Comparison of ENCODE assay signal across 8 mouse cellular contexts in genomic region chr13:91223587-91224437, GRCm38 (mm10). TPM values are rescaled to one million over a fixed set of nuclear protein-coding genes. Genes with fewer than 3 reads are reported as not detected.
DNase-seq lines count a peak whose midpoint lies in the region; ATAC-seq and TF ChIP-seq lines count a peak whose summit lies in the region.

Atg10 (minus strand) TSS chr13:91223968.

- H3K4me2 ChIP-seq in hindbrain, postnatal 0 days (ENCODE audit: low read depth, low read length) = peak within 1 kb of the TSS; percentile 64

- peak; percentile 15; the same call in 1 of the 2 replicates for TF ChIP-seq CTCF in hindbrain, postnatal 0 days (IDR thresholded peaks at IDR 0.05; ENCODE audit: low read depth)
- no peak for TF ChIP-seq CTCF in left cerebral cortex, adult 2 months (IDR thresholded peaks at IDR 0.05)

- no peaks in the 10 kb centered on the region for H3K27me3 ChIP-seq in hindbrain, postnatal 0 days (ENCODE audit: insufficient read depth, low read length)

- H3K36me3 ChIP-seq in hindbrain, postnatal 0 days (ENCODE audit: insufficient read depth, low read length) = no peaks in the 10 kb centered on the region

- H3K27ac ChIP-seq in hindbrain, postnatal 0 days = peak within 1 kb of the TSS; percentile 90
- H3K27ac ChIP-seq in left cerebral cortex, adult 2 months = peak within 1 kb of the TSS; percentile 99

- H3K9me3 ChIP-seq in hindbrain, postnatal 0 days (ENCODE audit: low read length) = no peaks in the 10 kb centered on the region

- intact Hi-C loops in left cerebral cortex, adult 2 months (cut with DNase I) = loop anchor here (1.0 to 5.0 kb wide), 4 partner anchors 97 to 413 kb away; partner anchors contain the start of gene Ssbp2

- peak within 1 kb of the TSS; percentile 74 for H3K4me3 ChIP-seq in hindbrain, postnatal 0 days (ENCODE audit: low read length)
- H3K4me3 ChIP-seq in left cerebral cortex, adult 2 months = peak within 1 kb of the TSS; percentile 97

- ATAC-seq in hindbrain, postnatal 0 days = peak; percentile 98
- peak; percentile 92 for ATAC-seq in megakaryocyte, adult 5-6 weeks (ENCODE audit: poor library complexity, severe bottlenecking)

- H3K4me1 ChIP-seq in hindbrain, postnatal 0 days (ENCODE audit: insufficient read depth, low read length) = 0 out of 2 replicates have a peak, but pooled peaks cover 6% of the 10 kb centered on the region

- 1% methylated on average over 54 of the region's 55 CpGs for WGBS in hindbrain, postnatal 0 days

- DNase-seq in WW6 (ENCODE audit: low read depth, low spot score) = peak; percentile 87
- DNase-seq in cerebellum, postnatal 4 days (ENCODE audit: low spot score in 2 of 2) = peak; percentile 66 to 85
- peak; percentile 90 for DNase-seq in gastrocnemius, adult 18-20 months (ENCODE audit: low spot score)
- peak; percentile 94 for DNase-seq in hindbrain, postnatal 0 days (ENCODE audit: low spot score)
- DNase-seq in left cerebral cortex, adult 2 months (ENCODE audit: extremely low spot score in 1 of 2, low spot score in 2 of 2) = peak; percentile 90 to 92
- peak; percentile 88 for DNase-seq in right cerebral cortex, adult 2 months (ENCODE audit: low spot score in 2 of 2)
- DNase-seq in urinary bladder, postnatal 14 days (ENCODE audit: low spot score) = peak; percentile 91

- H3K9ac ChIP-seq in hindbrain, postnatal 0 days (replicated peaks; ENCODE audit: low read length) = peak within 1 kb of the TSS; percentile 70

RNA-seq across cellular contexts. Expression of gene Atg10, which starts in this region (rescaled TPM):
- 10 to 100 TPM; 11.3 to 13.9 TPM for total RNA-seq in gastrocnemius, adult 18-20 months (2021)
- 3.0 and 5.2 TPM in 2 replicates for total RNA-seq in hindbrain, postnatal 0 days (2014; rRNA removed)
- 13.9 and 16.2 TPM in 2 replicates for polyA plus RNA-seq in hindbrain, postnatal 0 days (2015; fragmentation: Nextera tagmentation; extraction: Ambion mirVana)
- 10 to 100 TPM; 13.9 to 14.5 TPM for total RNA-seq in left cerebral cortex, adult 2 months (2021)
- total RNA-seq in megakaryocyte, adult 5-6 weeks (2015) = 10.0 and 11.4 TPM in 2 replicates
- total RNA-seq in megakaryocyte, adult 5-6 weeks (2017) = 7.5 TPM in 2 replicates

Comparison
In these comparisons a context has a peak if more than half of its experiments do, and no peak if none do; other contexts are left out.
1. Peak in every context shown above with its lines: DNase-seq, ATAC-seq, H3K4me3 ChIP-seq and H3K27ac ChIP-seq.